Mouse (Mus musculus): ENCODE data around the gene 4930404N11Rik.

The 4930404N11Rik gene

DNA sequence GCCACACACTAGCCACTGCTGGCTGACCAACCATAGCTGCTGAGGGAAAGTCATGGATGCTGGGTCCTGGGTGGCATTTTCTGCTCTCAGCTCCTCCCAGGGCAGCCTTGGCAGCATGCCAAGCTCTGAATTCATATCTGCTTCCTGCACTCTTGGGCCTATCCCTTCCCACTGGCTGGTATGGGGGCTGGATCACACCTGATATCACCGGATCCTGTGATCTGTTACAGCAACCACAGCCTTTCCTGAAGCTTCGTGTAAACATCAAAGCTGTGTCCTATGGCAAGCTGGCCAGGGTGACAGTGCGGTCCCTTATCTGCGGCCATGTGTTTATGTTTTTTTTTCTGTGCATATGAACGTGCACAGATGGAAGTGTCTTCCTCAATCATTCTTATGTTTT, 16.4 kb upstream of the 4930404N11Rik start:
- in situ Hi-C loops (cut with MboI): no loop called here

DNA sequence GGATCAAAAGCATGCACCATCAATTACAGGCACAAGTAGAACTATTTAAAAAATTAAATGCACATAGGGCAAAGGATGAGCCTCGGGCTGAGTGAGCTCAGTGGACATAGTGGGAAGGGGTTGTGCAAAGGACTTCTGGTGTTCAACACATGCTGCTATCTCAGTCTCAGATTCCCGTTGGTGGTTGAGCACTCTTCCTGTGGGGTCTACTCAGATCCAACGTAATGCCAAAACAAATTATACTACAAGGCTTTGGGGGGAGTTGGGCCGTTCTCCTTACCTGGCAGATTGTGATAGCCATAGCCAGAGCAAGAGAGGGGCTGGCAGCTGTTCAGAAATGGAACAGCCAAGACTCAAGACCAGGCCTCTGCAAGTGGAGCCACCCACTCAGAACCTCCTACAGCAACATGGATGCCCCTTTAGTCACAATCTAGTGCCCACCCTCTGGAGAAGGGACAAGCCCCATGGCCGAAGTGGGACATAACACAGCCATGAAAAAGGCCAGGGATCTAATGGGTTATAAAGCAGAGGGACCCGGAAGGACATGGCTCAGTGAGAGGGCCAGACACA, 14.3 kb upstream of the 4930404N11Rik start:
- in situ Hi-C loops (cut with MboI): no loop called here

DNA sequence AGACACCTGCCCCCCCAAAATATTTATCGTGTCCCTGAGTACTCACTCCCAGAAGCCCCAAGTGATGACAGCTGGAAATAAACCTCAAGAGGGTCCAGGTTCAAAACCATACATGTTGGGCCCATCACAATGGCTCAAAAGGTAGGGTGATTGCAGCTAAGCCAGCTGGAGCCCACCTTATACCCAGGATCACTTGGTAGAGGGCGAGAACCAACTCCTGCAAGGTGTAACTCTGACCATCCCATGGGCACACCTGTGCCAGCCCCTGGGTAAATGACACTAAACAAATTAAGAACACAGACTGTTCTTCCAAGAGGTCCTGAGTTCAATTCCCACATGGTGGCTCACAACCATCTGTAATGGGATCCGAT, 13.6 kb upstream of the 4930404N11Rik start:
- in situ Hi-C loops (cut with MboI): no loop called here

DNA sequence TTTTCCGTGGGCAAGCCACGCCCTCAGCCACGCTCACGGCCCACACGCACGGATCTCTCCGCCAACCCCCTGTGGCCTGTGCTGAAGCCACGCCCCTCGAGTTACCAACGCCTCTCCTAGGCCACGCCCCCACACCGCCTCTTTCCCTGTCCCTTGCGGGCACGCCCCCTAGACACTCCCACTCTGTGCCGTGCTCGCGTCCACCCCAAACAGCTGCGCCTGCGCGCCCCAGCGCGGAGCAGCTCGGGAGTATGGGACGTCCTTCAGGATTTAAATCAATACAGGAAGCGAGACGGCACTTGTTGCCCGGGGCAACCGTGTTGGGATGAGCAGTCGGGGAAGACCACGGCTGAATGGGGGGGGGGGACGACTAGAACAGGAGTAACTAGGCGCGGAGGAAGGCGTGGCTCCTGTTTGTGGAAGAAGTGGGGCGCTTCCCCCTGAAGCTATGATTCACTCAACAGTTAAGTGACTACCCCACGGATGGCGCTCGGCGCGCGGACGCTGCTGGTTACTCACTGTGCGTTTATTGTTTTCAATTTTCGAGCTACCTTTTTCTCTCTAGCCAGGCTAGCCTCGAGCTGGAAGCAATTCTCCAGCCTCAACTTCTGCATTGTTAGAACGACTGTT, 13.1 kb upstream of the 4930404N11Rik start:
- in situ Hi-C loops (cut with MboI): no loop called here

DNA sequence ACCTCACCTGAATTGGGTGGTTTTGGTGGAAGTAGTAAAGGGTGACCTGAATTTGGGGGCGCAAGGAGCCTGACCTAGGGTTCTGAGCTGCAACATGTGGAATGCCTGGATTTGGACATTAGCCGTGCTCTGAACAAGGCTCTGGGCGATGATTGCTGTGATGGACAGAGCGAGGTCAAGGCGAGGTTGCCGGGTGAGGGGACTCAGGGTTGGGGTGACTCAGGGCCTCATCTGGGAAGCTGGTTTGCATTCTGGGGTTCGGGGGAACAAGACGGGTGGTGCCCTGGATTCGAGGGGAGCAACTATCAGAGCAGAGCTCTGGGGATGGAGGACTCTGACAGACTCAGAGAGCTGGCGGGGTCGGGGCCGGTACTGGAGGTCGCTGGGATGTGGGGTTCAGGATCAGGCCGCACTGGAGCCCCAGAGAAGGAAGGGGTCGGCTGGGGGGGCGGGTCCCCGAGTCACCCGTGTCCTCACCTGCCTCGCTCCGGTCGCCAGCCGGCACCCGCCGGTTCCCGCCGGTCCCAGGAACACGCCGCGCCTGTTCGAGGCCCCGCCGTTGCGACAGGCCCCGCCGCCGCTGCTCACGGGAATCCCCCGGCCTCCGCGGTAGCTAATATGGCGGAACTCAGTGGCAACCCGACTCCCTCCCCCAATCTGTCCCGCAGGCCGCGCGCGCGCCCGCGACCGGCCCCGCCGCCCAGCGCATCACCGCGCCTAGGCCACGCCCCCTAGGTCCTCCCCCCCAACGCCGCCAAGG, 12.4 kb upstream of the 4930404N11Rik start, which contains the start of gene Fzr1:
Gene Fzr1 (minus strand): TSS at position 724 of the 760 bp plus-strand sequence.
- in situ Hi-C loops (cut with MboI): no loop called here

DNA sequence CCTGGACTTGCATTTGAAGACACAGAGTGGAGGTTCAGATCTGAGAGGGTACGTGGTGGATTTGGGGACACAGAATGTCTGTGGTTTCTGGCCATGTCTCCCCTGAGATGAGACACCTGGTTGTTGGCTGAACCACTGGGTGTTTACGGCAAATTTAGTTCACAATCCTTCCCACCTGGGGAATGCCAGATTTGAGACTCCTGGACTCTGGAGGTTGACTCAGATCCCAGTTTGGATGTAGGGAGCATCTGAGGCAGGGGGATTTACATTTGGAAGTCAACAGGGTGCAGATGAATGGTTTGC, 11.7 kb upstream of the 4930404N11Rik start:
- in situ Hi-C loops (cut with MboI): no loop called here

DNA sequence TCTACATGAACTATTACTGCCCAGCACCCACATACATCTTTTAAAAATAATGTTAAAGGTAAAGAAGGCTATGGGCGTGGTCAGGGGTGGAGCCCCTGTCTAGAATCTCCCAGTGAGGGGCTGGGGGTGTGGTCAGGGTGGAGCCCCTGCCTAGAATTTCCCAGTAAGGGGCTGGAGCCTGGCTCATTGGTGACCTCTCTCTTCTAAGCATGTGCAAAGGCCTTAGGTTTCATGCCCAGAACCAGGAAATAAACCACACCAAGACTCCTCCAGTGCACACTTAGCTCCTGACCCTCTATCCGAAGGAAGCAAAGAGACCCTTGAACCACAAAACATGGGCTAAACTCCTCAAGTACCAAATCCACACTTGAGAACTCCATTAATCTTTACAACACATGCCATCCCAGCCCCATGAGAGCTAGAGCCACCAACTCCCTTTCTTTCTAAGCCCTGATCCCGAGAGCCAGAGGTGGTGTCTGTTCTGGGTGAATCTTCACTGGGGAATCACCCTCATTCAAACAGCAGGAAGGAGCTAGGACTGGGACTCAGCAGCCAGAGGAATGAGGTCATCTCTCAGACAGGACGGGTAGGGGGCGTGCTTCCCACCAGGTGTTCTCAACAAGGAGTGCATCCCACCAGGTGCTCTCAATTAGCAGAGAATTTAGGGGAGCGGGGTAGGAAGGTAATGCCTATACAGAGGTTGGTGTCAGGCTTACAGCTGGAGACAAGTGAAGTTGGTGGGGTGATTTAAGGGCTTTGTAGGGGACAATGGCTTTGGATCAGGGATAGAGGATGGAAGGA, 11.1 kb upstream of the 4930404N11Rik start:
- in situ Hi-C loops (cut with MboI): no loop called here

DNA sequence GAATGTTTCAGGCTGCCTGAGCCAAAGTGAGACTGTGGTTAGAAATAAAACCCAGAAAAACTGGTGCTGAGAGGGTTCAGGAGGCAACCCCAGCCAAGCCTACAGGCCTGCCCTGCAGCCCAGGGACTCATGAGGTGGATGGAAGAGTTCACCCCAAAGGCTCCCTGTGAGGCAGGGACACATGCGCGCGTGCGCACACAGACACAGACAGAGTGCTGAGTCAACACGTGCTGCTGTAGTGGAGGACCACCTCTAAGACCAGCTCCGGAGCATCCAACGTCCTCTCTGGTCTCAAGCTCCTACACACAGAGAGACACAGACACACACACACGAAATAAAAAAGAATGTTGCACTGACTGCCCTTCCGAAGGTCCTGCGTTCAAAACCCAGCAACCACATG, 9.7 kb upstream of the 4930404N11Rik start:
- in situ Hi-C loops (cut with MboI): no loop called here

DNA sequence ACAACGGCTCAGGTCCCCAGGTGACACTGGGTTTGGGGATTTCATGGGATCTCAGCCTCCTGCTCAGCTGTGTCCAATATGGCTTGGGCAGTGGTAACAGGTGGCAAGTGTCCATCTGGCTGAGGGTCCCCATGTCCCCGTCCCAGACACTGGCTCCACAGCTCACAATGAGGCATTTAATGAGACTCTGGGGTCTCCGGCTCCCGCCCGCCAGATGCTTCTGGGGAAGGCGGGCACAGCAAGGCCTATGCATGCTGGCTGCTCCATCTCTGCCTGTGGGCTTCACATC, 1.5 kb upstream of the 4930404N11Rik start:
- in situ Hi-C loops (cut with MboI): no loop called here

DNA sequence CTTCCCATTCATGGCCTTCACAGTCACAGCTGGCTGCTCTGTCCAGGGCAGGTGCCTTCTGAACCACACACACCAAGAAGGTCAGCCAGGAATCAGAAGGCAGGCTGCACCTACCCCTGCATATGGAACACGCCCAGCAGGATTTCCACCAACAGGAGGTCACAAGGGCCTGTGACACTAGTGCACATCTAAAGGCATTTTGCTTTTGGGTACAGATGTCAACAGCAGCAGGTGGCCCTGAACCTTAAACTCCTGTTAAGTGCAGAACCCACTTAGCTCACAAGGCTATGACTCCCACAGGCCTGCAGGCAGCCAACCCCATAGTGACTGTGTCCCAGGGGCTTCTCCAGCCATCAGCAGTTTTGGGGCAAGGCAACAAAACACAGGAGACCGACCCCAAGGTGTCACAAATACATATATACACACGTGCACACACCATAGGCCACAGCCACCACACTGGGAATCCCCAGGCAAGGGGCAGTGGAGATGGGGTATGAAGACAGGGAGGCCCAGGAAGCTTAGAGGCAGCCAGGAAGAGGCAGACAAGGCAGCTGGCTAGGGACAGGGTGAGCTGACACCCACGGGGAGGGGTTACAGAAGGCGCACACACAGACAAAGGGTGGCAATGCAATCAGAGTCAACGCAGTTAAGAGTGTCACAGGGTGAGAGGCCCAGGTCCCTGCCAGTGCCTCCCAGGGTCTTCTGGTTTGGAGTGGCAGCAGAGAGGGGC, 1.0 kb upstream of the 4930404N11Rik start:
- in situ Hi-C loops (cut with MboI): no loop called here

DNA sequence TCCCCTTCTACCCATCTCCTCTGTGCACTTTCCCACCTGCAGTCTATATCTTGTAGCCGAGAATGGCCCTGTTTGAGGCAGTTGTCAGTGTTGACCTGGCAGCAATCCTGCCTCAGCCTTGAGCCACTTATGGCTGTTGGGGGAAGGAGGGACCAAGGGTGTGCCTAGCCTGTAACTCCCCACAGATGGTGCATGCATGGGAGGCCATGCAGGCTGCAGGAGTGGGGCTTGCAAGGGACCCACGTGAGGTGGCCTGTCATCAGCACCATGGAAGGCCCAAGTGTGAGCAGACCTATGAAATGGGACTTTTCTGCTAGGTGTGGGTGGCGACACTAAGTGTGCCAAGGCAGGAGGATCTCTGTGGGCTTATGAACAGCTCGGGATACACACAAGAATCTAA, 543 bp downstream of the 4930404N11Rik start:
- in situ Hi-C loops (cut with MboI): no loop called here

DNA sequence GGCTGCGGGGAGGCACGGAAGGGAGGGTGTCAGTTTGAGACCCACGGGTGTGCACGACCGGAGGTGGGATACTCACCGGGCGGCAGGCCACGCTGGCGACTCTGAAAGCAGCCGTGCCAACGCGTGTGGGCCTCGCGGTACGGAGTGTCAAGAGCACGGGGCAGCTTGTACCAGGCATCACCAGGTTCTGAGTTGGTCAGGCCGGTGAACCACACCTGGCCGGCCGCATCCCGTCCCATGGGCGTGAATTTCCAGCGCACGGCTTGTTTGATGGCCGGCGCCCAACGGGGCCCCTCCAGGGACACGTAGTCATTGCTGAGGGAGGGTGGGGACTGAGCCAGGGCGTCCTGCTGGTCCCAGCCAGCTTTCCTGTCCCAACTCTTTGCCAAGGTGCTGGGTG, 950 bp downstream of the 4930404N11Rik start:
- in situ Hi-C loops (cut with MboI): no loop called here

DNA sequence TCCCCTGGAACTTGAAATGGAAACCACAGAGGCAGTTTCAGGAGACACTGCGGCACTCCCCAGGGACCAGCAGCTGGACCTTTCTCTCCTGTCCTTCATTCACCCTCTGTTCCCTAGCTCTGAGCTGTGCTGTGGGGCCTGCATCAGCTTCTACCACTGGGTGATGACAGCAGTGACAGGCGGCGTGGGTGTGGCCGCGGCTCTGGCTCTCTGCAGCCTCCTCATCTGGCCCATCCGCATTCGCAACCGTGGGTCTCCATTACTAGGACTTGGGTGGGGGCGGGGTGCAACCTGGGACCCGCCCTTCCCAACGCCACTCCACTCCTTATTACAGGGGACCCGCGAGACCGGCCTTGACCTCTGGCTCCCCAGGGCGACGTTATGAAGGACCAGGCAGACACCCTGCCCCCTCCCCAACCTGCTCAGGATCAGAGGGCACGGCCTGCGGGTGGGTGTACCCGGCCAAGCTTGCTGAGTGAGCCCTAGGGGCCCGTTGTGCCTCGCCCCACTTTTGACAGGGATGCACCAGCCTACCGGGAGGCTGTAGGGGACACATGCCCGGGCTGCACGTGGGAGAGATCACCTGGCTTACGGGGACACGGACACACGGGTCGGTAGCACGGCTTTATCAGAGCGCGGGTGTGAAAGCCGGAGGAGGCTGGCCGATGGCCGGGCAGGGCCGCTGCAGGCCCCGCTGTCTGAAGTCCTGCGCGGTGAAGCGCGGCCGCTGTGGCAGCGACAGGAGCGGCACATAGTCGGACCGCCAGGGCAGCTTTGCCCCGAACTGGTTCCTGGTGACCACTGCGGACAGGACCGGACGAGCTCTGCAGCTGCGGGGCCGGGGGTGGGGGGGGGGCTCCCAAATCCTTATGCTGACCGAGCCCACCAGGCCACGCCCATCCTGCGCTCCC, 1.9 kb downstream of the 4930404N11Rik start:
- in situ Hi-C loops (cut with MboI): no loop called here

DNA sequence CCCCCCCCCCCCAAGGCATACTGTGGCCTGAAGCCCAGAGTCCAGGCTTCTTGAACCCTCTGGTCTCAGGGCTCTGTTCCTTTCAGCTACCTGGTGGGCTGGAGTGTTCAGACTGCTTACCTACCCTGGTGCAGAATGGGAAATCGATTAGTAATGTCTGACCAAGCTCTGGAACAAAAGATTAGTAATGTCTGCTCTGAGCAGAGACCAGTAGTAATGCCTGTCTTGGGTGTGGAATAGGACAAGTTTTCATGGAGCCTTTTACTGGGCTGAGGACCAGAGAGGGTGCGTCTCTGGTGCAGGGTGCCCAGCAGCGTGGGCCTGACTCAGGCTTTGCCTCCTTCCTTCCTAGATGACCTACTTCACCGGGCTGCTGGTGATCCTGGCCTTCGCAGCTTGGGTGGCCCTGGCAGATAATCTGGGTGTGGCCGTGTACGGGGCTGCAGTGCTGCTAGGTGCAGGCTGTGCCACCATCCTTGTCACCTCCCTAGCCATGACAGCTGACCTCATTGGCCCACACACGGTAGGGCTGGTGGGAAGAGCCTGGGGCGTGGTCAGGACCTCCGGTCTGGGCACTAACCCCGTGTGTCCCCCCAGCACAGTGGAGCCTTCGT, 3.2 kb downstream of the 4930404N11Rik start:
- in situ Hi-C loops (cut with MboI): no loop called here

DNA sequence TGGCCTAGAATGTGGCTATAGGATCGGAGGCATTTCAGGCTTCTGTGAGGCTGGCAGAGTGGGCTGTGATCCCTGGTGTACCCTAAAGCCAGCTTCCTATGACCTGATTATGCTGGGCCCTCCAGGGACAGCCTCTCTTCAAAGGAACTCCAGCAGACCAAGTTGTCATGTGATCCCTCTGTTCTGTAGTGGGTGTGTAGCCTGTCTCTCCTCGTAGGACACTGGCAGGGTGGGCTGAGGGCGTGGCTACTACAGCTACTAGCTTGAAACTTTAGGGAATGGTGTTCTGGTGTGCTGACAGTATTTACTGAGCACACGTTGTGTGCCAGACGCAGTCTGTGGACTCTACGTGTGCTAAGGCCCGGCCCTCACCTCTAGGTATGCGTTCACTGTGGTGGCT, 4.9 kb downstream of the 4930404N11Rik start:
- in situ Hi-C loops (cut with MboI): no loop called here

DNA sequence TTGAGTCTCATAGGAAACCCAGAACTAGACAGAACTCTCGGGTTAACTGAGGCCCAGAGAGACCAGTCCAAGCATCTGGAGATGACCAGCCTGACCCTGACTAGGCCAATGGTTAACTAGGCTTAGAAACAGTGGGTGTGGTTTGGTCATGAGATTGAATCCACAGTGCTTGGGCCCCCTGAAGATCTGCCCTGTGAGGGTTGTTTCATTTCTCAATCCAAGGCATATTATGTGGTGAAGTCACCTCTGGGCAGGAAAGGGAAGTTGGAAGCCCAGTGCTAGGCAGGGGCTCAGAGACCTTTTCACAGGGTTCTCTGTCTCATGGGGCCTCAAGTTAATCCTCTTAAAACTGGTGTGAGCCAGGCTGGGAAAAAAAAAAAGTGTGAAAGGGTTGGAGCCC, 6.8 kb downstream of the 4930404N11Rik start:
- in situ Hi-C loops (cut with MboI): no loop called here

DNA sequence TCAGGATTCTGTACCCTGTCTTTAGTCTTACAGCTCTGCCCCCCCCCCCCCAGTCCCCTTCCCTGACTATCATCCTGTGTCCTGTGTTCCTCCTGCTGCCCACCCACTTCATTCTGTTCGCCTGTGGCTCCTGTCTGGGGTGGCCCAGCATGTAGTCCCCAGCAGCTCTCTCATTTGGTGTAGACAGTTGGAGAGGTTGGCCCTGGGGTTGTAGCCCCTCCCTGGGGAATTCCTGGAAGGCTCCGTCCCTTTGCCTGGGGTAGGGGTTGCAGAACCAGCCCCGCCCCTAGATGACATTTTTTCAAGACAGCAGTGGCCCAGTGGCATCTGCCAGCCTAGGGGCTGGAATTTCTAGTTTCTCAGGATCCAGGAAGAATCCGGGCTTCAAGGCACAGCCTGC, 7.4 kb downstream of the 4930404N11Rik start:
- in situ Hi-C loops (cut with MboI): no loop called here

DNA sequence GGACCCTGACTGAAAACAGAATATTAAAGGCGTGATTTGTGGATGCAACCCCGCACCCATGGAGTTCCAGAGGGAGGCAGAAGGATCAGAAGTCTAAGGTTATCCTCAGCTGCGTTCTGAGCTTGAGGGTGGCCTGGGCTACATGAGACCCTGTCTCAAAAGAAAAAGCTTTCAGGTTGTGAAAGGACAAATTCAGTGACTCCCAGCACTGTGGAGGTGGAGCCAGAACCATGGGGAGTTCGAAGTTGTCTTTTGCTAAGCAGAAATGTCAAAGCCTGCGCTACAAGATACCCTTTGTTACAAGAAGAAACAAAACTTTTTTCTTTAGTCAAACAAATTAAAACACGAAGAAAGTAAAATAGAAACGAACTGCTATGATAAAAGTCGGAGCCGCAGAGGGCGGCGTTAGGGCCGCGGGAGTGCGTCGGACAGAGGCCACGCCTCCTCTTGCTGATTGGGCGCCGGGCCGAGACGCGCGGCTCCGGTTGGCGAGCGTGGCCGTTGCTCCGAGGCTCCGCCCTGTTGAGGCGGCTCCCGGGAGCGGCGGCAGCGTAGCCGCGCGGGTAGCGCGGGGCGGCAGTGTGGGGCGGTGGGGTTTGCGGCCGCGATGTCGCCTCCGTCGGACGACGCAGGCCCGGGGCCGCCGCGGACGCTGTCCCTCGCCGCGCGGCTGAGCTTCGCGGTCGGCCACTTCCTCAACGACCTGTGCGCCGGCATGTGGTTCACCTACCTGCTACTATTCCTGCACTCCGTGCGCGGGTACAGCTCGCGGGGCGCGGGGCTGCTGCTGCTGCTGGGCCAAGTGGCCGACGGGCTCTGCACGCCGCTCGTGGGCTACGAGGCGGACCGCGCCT, 8.4 kb downstream of the 4930404N11Rik start, which contains the start of gene Mfsd12:
Gene Mfsd12 (plus strand): TSS at position 501 of the 854 bp plus-strand sequence.
- in situ Hi-C loops (cut with MboI): no loop called here

DNA sequence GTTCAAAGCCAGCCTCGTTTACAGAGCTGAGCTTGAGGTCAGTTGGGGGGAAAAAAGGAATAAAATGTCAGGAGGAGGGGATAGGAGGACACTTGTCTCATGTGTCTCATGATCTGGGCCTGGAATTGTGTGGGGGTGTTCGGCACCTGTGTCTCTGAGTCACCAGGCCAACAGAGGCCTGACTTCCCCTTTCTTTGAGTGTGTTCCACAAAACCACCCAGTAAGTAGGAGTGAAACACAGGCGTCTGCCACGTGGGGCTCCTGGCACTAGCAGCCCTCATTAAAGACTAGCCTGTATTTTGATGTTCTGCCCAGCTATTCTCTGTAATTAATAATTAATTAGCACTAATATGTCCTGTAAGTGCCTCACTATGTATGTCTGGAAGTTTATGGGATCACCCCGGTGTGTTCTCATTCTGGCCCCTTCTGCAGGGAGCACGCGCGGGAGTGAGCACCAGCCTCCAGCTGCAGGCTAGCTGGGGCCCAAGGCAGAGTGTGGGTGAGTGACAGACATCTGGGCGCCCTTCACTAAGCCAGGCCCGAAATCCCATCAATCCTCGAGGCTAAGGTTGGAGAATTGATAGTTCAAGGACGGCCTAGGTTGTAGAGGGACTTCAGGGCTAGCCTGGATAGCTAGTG, 9.1 kb downstream of the 4930404N11Rik start:
- in situ Hi-C loops (cut with MboI): no loop called here
